Mouse (Mus musculus): Measurements from ENCODE around the gene Cmip.
"Not testable (repeated sequence)": the region's sequence is repeated elsewhere in the genome, so short reads cannot be mapped to it uniquely, and the experiment has no call there.

The Cmip gene

DNA sequence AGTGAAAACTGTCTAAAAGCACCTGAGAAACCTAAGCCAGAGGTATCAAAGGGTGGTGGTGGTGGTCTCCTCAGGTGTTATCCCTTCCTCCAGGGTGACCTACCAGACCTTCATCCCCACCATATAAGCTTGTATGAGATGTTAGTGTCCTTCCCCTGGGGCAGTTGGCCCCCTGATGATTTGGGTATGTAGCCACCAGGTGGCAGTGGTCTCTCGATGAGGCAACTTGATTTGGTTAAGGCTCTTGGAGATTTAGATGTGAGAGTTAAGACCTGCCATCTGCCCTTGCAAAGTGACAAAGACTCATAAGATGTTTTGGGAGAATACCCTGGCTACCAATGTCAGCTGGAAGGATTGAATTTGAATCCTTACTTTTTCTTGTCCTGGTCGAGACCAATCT is 129.3 kb downstream of the Cmip start:
- DNase-seq = peak in 1 of 2 experiments; percentile 57

DNA sequence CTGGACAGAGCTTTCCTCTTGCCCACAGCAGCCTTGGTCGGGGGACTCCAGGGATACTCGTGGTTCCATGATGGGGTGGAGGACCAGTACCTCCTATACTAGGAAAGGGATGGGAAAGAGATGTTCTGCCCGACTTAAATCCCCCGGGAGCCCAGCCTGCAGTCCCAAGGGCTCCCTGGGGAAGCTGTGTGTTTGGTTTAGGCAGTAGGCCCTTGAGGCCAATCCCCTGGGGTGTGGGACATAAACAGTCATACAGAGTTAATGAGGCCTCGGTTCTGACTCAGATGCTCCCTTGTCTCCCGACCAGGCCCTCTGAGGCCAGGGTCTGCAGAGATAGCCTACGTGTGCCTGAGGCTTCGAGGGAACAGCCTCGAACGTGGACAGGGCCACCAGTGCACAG is 130.8 kb downstream of the Cmip start:
- DNase-seq = no peak

DNA sequence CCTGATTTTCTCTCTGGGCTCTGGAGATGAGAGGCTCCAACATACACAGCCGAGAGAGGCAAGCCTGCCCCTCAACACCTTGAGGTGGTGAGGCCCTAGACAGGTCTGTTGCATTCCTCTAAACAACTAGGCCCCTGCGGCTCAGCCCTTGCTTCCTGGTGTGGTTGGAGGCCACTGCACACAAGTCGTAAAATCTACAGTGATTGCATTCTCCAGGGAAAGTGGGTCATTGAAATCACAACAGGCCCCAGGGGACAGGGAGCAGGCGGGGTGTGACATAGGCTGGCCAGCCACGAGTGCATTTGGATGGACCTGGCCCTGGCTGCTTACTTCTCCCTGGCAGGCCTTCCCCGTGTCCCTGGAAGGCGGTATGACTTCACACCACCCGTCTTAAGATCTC is 131.5 kb downstream of the Cmip start:
- DNase-seq = peak; percentile 54 to 69

- DNase-seq = no peak
Observed at GRCm38 (mm10) chr8:117393853-117394252, 137.0 kb downstream of the Cmip start.

- peak in 1 of 2 experiments; percentile 45 for DNase-seq
Observed at GRCm38 (mm10) chr8:117395055-117395454, 138.2 kb downstream of the Cmip start.

GRCm38 (mm10) chr8:117396884-117397283 is 140.0 kb downstream of the Cmip start:
- no peak for DNase-seq

GRCm38 (mm10) chr8:117397751-117398150 is 140.9 kb downstream of the Cmip start:
- DNase-seq = no peak

GRCm38 (mm10) chr8:117399229-117399628 is 142.4 kb downstream of the Cmip start:
- no peak for DNase-seq

- DNase-seq = no peak
Observed at GRCm38 (mm10) chr8:117400820-117401219, 144.0 kb downstream of the Cmip start.

- no peak for DNase-seq
Observed at GRCm38 (mm10) chr8:117401880-117402279, 145.0 kb downstream of the Cmip start.

DNA sequence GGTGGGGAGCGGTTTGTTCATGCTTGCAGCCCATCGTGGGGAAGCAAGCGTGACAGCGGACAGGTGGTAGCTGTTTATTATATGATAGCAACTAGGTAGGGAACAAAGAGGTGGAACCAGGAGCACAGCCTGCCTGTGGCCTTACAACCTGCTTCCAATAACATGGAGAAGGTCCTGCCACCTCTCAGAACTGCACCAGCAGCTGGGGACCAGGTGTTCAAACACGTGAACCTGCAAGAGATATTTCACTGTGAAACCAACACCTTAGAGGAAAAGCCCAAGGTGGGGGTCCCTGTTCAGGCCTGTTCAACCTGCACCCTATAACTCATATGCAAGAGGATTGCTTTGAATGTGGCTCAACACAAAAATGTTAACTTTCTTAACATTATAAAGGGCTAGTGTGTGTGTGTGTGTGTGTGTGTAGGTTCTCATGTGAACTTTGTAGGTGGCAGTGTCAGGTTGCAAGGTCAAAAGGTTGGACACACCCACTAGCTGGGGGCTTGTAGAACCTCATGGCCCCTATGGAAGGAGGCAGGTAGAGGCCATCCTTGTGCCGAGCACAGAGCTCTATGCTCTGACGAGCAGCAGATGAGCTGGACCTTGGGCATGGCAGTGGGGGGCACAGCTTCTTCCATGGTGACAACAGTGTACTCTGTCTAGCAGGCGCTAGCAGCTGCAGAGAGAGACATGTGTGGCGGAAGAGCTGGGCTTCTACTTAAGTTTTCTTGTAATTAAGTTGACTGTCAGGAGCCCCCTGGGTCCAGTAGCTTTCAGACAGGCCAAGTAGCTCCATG is 146.2 kb downstream of the Cmip start:
- DNase-seq = no peak

- DNase-seq = peak; percentile 31 to 41
Observed at GRCm38 (mm10) chr8:117403705-117404476, 147.0 kb downstream of the Cmip start.

DNA sequence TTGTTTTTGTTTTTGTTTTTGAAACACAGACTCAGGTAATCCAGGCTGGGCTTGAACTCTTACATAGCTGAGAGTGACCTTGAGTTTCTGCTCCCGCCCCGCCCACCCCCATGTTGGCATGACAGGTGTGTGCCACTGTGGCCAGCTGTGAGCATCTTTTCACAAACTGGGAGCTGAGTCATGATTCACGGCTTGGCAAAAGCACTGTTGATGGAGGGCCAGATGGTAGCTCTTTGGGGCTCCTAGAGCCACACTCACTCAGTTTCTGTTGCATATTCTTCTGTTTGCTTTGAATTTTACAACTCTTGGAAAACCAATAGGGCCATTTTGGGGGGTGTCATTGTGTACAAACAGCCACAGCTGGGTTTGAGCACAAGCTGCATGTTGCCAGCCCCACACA is 149.2 kb downstream of the Cmip start:
- no peak for DNase-seq

DNA sequence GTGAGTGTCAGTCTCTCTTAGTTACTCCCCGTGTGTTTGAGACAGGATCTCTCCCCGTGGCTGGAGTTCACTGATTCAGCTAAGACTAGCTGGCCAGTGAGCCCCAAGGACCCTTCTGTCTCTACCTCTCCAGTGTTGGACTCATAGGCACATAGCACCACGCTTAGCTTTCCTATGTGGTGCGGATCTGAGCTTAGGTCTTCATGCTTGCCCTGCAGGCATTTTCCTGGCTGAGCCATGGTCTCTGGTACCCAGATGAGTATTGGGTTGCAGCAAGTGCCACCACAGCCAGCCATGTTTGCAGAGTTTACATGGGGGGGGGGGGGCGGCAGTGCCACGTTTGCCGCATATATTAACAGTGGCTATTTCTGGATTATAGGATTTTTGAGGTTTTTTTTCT is 151.8 kb downstream of the Cmip start:
- no peak for DNase-seq

GRCm38 (mm10) chr8:117409056-117409455 is 152.2 kb downstream of the Cmip start:
- DNase-seq = no peak

DNA sequence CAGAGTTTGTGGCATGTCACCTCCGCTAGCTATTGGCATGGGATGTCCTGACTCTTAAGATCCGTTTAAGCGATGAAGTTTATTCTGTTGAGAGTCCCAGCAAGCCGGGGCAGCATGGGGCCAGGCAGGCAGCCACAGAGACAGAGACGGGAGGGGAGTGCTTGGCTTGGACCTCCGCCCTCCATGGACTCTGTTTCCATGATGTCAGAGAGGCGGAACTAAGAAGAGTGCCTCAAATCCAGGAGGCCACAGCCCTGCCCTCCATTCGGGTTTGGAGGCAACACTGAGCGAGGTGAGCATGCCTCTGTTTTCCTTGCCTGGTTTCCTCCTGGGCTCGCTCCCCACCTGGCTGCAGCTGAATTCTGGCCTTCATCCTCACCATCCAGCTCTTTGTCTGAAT is 153.5 kb downstream of the Cmip start:
- peak; percentile 42 to 60 for DNase-seq

GRCm38 (mm10) chr8:117410901-117411300 is 154.0 kb downstream of the Cmip start:
- peak; percentile 44 to 55 for DNase-seq

DNA sequence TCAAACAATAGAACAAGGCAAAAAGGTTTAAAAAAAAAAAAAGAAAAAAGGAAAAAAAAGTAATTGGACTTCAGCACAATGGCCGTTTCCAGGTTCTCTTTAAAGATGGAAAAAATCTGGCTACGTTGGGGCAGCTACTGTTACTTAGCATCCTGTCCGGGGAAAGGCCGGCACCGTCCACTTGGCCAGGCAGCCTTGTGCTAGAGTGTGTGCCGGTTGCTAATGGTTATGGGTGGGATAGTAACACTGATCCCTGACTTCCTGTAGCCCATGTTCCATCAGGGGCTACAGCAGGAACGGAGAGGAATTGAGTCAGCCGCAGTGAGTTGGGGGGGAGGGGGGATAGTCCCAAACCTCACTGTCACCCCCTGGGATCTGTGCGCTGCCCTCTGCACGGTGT is 155.4 kb downstream of the Cmip start:
- DNase-seq = peak in 1 of 2 experiments; percentile 33

DNA sequence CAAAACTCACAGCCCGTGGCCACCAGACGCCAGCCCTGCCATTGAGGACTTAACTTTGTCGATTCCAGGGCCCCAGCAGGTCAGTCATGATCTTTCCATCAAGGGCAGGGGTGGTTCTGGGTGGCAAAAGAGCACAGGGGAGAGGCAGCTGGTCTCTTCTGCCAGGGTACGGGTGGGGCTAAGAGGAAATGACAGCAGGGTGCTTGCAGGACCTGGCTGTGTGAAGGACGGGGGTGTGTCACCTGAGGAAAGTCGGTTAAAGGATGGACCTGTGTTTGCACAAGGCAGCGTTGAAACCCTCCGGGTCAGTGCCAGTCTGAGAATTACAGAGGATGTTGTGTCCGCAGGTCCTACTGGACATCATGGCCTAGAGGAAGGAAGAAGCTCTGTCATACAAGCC is 161.0 kb downstream of the Cmip start:
- no peak for DNase-seq

DNA sequence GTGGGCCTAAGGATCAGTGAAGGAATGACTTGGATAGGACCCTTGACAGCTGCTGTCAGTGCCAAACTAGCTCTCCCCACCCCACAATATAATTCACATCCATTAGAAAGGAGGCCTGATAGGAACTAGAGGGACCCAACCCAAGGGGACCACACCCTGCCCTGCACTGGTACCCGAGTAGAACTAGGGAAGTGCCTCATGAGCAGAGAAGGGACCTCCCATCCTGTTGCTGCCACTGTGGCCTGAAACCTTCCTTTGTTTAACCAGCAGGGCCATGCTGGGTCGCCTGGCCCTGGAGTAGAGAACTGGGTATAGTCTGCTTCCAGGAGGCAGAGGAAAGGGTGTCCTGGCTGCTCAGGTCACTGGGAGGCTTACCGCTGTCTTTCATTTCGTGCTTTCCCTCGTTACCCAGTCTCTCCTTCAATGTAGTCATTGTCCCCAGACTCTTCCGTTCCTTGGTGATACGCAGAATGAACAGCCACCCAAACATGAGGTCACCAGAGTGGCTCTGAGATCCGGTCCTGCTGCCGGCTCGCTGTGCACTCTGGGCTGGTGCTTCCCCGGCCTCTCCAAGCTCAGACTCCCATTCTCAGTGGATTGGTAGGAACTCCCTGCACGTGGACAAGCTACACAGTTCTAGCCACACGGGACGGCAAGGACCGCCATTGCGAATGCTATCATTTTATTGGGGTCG is 164.1 kb downstream of the Cmip start:
- DNase-seq = peak in 1 of 2 experiments; percentile 31

DNA sequence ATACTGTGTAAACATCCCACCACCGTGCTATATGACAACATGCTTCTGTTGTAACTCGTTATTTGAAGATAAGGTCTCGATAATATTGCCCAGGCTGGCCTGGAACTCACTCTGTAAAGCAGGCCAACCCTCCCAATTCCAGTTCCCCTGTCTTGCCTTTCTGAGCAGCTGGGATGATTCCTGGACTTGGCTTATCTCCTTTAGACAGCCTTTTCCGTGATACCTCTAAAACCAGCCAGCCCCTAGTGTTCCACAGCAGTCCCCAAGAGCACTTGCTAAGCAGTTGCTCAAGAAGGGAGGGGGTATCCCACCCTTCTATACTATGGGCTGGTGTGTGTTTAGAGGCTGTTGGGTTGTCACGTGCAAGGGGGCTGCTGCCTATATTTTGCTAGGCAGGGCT is 165.0 kb downstream of the Cmip start:
- DNase-seq = no peak

DNA sequence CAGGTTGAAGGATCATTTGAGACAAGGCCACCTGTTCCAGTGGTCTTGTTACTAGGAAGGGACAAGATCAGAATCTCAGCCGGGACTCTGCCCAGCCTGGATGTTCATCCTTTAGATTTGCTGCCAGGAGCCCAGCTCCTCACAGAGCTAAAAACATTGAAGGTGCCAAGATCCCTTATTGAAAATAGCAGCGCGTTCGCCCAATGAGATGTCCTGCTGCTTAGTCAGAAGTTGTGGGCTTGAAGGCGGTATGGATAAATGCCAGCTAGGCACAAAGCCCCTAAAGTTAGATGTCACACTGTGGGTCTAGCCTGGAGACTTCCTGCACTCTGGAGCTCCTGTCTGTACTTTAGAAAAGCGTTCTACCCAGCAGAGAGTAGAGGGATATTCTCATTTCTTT is 165.5 kb downstream of the Cmip start:
- no peak for DNase-seq

DNA sequence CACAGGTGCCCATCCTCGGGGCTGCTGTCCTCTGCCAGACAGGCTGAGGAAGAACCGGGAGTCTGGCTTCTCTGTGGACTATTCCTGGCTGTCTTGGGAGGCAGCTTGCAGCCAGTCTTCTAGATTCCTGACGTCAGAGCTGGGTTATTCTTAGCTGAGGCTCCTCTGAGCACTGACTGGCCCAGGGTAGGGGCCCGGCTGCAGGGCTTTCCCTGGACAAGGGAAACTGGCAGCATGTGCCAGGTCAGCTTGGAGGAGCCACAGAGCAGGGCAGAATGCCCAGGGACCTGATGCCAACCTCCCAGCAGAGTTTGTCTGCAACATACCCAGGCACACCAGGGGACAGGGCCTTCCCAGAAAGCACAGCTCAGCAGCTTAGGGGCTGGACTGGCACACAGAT is 166.2 kb downstream of the Cmip start:
- no peak for DNase-seq

DNA sequence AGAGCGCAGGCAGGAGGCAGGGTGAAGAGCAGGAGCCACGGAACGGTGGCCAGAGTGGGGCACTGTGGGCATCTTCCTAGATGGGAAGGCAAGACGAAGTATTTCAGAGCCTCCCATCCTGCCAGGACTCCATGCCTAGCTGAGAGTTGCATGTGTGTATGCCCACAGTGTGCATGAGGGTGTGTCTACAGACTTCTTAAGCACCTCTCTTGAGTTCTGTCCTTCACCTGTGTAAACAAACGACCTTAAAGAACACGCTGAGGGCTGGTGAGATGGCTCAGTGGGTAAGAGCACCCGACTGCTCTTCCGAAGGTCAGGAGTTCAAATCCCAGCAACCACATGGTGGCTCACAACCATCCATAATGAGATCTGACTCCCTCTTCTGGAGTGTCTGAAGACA is 171.0 kb downstream of the Cmip start:
- DNase-seq = not testable (repeated sequence)
